ENCODE assay signal across 18 mouse cellular contexts in genomic region chr14:85363611-85364010, GRCm38 (mm10).
DNase-seq lines count a peak whose midpoint lies in the region; ATAC-seq and TF ChIP-seq lines count a peak whose summit lies in the region.
"Had no signal": no experiment of that assay in that cellular context is flagged by ENCODE, and none has a peak within 500 bp of the region (broad histone marks: within the 10 kb centered on the region; RNA-seq: fewer than 3 reads in every experiment).

No protein-coding gene starts in this region.

- no peaks in the 10 kb centered on the region for H3K4me1 ChIP-seq in lung, postnatal 0 days (ENCODE audit: insufficient read depth, low read depth, low read length)
- H3K4me1 ChIP-seq: embryonic facial prominence, embryonic 10.5 days; embryonic facial prominence, embryonic 12.5 days; forebrain, embryonic 13.5 days; forebrain, embryonic 15.5 days had no signal

- H3K27me3 ChIP-seq in lung, postnatal 0 days (replicated peaks; ENCODE audit: insufficient read depth, low read length), result no peaks in the 10 kb centered on the region
- H3K27me3 ChIP-seq: embryonic facial prominence, embryonic 12.5 days; forebrain, embryonic 13.5 days; forebrain, embryonic 15.5 days had no signal

- H3K4me3 ChIP-seq in lung, postnatal 0 days (ENCODE audit: low read depth, low read length), result no peak overlapping the region
- H3K4me3 ChIP-seq: embryonic facial prominence, embryonic 10.5 days; embryonic facial prominence, embryonic 12.5 days; forebrain, embryonic 13.5 days; forebrain, embryonic 15.5 days had no signal

- no peak for TF ChIP-seq CTCF in lung, postnatal 0 days (IDR thresholded peaks at IDR 0.05)

- TF ChIP-seq EP300 in lung, postnatal 0 days (IDR thresholded peaks at IDR 0.05), result peak; percentile 85

- H3K4me2 ChIP-seq in lung, postnatal 0 days (replicated peaks; ENCODE audit: low read depth, low read length), result no peak overlapping the region
- H3K4me2 ChIP-seq: embryonic facial prominence, embryonic 12.5 days; forebrain, embryonic 13.5 days; forebrain, embryonic 15.5 days had no signal

- H3K9me3 ChIP-seq in lung, postnatal 0 days (ENCODE audit: low read length), result no peaks in the 10 kb centered on the region
- H3K9me3 ChIP-seq: embryonic facial prominence, embryonic 10.5 days; embryonic facial prominence, embryonic 12.5 days; forebrain, embryonic 13.5 days; forebrain, embryonic 15.5 days had no signal

- no peak overlapping the region for H3K27ac ChIP-seq in lung, postnatal 0 days (ENCODE audit: low read length)
- H3K27ac ChIP-seq: embryonic facial prominence, embryonic 10.5 days; embryonic facial prominence, embryonic 12.5 days; forebrain, embryonic 13.5 days; forebrain, embryonic 15.5 days had no signal

- no peaks in the 10 kb centered on the region for H3K36me3 ChIP-seq in lung, postnatal 0 days (ENCODE audit: insufficient read depth, low read length)
- H3K36me3 ChIP-seq: embryonic facial prominence, embryonic 10.5 days; embryonic facial prominence, embryonic 12.5 days; forebrain, embryonic 15.5 days had no signal

- H3K9ac ChIP-seq in lung, postnatal 0 days (replicated peaks; ENCODE audit: low read depth), result no peak overlapping the region
- H3K9ac ChIP-seq: embryonic facial prominence, embryonic 12.5 days; forebrain, embryonic 13.5 days; forebrain, embryonic 15.5 days had no signal

- ATAC-seq in lung, postnatal 0 days, result peak; percentile 57
- ATAC-seq: forebrain, embryonic 13.5 days; forebrain, embryonic 15.5 days had no signal

- peak; percentile 20 for DNase-seq in lung, postnatal 0 days (ENCODE audit: low spot score)
- DNase-seq in lung, postnatal 4 days, result no peak
- DNase-seq in lung, postnatal 14 days, result peak; percentile 4
- peak; percentile 65 for DNase-seq in lung, postnatal 36 days
- DNase-seq in spleen, postnatal 14 days (ENCODE audit: low spot score in 2 of 2), result no peak
- DNase-seq in frontal cortex, postnatal 10 days (ENCODE audit: low spot score in 2 of 2), result no peak
- DNase-seq: adrenal gland, adult 8-10 months; adrenal gland, postnatal 14 days; adrenal gland, postnatal 36 days; cerebellum, adult 11-12 months; cerebellum, adult 2 months; cerebellum, adult 9-10 months; cerebellum, postnatal 10 days; cerebellum, postnatal 25 days had no signal

Comparison
In these comparisons a context has a peak if more than half of its experiments do, and no peak if none do; other contexts are left out.
1. DNase-seq: peak in lung, postnatal 0 days (single experiment), lung, postnatal 14 days (single experiment) and lung, postnatal 36 days (single experiment); none in lung, postnatal 4 days (0 of 2), spleen, postnatal 14 days (0 of 2) and frontal cortex, postnatal 10 days (0 of 2).